Mouse (Mus musculus): ENCODE results near the gene Gm49450. TPM values are rescaled to one million over a fixed set of nuclear protein-coding genes. Genes with fewer than 3 reads are reported as not detected.
"Not testable (repeated sequence)": the region's sequence is repeated elsewhere in the genome, so short reads cannot be mapped to it uniquely, and the experiment has no call there.

The Gm49450 gene
- polyA plus RNA-seq, 1 experiment = 2.3 TPM

DNA sequence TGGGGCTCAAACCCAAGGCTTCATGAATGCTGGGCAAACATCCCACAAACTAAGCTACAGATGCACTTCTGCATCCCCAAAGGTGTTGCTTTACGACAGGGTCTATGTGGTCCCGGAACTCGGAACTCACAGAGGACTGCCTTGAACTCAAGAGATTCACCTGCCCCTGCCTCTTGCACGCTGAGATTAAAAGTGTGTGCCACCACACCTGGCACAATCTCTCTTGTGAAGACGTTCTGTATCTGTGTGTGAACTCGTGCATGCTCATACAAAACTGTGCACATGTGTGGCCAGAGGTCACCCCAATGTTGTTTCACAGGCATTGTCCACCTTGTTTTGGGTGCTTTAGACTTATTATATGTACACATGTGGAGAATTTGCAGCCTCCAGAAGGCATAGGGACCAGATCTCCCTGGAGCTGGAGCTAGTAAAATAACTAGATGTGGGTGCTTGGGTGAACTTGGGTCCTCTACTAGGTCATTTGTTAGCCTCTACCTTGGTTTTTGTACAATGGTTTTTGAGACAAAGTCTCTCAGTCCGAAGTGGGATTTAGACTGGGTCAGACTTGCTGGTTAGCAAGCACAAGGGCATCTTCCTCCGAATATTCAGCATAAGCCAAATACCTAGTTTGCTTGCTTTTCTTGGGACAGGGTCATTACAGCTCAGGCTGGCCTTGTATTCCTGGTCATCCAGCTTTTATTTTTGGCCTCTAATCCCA, 23.2 kb downstream of the Gm49450 start:
- no peak for TF ChIP-seq POLR2A (IDR thresholded peaks at IDR 0.05; ENCODE audit: control insufficient read depth, low read depth, low read length)
- Histone ChIP-seq H3K27me3 (ENCODE audit: control insufficient read depth, insufficient read depth, low read length) (no peaks in the 10 kb centered on the region), H3K4me1 (ENCODE audit: control insufficient read depth, insufficient read depth, low read length) (peaks cover 3% of the 10 kb centered on the region), H3K27ac (ENCODE audit: control insufficient read depth, insufficient read depth, low read depth, low read length) (no peak overlapping the region), H3K36me3 (ENCODE audit: control insufficient read depth, insufficient read depth, low read length) (no peaks in the 10 kb centered on the region; the same call in 1 of the 2 replicates), H3K4me3 (ENCODE audit: control insufficient read depth, low read depth, low read length) (no peak overlapping the region)

DNA sequence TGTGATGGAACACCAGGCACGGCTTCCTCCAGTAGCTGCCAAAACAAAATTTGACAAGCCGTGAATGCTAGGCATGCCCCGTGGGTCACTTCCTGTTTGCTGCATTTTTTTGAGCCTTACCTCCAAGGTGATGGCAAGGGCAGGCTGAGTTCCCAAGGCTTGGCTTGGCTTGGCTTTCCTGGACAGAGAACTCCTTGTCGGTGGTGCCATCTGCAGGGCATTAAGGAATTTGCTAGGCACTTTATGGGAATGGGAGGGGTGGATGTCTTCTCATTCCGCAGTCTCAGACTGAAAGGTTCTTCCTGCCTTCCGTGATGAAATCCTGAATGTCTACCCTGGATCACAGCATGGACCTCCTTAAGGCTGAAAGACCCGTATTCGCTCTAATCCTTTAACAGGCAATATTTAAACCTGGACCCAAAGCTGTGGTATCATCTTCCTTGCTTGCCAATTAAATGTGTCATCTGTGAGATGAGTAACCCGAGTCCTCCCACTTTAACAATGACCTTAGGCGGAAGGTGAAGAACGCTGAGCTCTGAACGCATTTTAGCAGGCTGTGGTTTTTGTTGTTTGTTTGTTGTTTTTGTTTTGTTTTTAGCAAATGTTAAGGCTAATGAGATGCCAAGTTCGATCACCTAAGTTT, 24.6 kb downstream of the Gm49450 start:
- Histone ChIP-seq H3K4me1 (ENCODE audit: control insufficient read depth, insufficient read depth, low read length) (peaks cover 3% of the 10 kb centered on the region), H3K27ac (ENCODE audit: control insufficient read depth, insufficient read depth, low read depth, low read length) (no peak overlapping the region), H3K4me3 (ENCODE audit: control insufficient read depth, low read depth, low read length) (no peak overlapping the region), H3K36me3 (ENCODE audit: control insufficient read depth, insufficient read depth, low read length) (no peaks in the 10 kb centered on the region; the same call in 1 of the 2 replicates), H3K27me3 (ENCODE audit: control insufficient read depth, insufficient read depth, low read length) (no peaks in the 10 kb centered on the region)
- TF ChIP-seq CTCF (IDR thresholded peaks at IDR 0.05; ENCODE audit: control insufficient read depth, insufficient read depth, insufficient replicate concordance, low read depth, low read length) (peak; percentile 39; the same call in 1 of the 2 replicates), POLR2A (IDR thresholded peaks at IDR 0.05; ENCODE audit: control insufficient read depth, low read depth, low read length) (no peak)

DNA sequence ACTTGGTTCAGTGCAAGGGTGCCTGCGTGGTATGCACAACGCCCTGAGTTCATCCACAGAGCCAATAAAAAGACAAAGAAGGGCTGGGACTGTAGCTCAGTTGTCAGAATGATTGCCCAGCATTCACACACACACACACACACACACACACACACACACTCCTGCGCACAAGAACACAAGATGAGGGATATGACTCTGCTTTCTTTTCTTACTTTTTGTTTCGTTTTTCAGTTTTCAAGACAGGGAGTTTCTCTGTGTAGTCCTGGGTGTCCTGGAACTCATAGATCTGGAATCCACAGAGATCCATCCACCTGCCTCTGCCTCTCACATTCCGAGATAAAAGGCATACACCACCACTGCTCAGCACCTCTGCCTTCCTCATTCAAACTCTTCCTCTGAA, 25.8 kb downstream of the Gm49450 start:
- Histone ChIP-seq H3K27ac (ENCODE audit: control insufficient read depth, insufficient read depth, low read depth, low read length) (no peak overlapping the region), H3K27me3 (ENCODE audit: control insufficient read depth, insufficient read depth, low read length) (no peaks in the 10 kb centered on the region), H3K36me3 (ENCODE audit: control insufficient read depth, insufficient read depth, low read length) (no peaks in the 10 kb centered on the region; the same call in 1 of the 2 replicates), H3K4me1 (ENCODE audit: control insufficient read depth, insufficient read depth, low read length) (no peaks in the 10 kb centered on the region), H3K4me3 (ENCODE audit: control insufficient read depth, low read depth, low read length) (no peak overlapping the region)
- TF ChIP-seq CTCF (IDR thresholded peaks at IDR 0.05; ENCODE audit: control insufficient read depth, insufficient read depth, insufficient replicate concordance, low read depth, low read length) = no peak
- TF ChIP-seq POLR2A (IDR thresholded peaks at IDR 0.05; ENCODE audit: control insufficient read depth, low read depth, low read length) = no peak

DNA sequence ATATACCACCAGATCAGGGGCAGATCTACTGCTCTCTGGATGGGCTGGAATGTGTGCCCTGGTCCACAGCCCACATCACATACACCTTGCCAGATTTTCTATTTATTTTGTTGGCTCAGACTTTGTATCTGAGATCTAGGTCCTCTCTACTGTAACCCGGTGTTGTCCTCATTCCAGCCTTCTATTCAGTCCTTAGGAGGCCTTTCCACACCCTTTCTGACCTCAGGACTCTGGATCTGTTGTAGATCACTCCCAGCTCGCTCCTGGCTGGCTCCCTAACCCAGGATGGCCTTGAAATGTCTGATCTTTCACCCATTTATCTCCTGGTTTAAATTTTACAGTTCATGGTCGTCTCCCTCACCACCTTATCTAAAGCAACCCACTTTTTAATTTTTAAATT, 28.7 kb downstream of the Gm49450 start:
- TF ChIP-seq POLR2A (IDR thresholded peaks at IDR 0.05; ENCODE audit: control insufficient read depth, low read depth, low read length) = no peak
- no peak for TF ChIP-seq CTCF (IDR thresholded peaks at IDR 0.05; ENCODE audit: control insufficient read depth, insufficient read depth, insufficient replicate concordance, low read depth, low read length)
- no peaks in the 10 kb centered on the region for H3K27me3 ChIP-seq (ENCODE audit: control insufficient read depth, insufficient read depth, low read length)
- no peak overlapping the region for H3K4me3 ChIP-seq (ENCODE audit: control insufficient read depth, low read depth, low read length)
- peaks cover 2% of the 10 kb centered on the region; the same call in 1 of the 2 replicates for H3K4me1 ChIP-seq (ENCODE audit: control insufficient read depth, insufficient read depth, low read length)
- no peaks in the 10 kb centered on the region for H3K36me3 ChIP-seq (ENCODE audit: control insufficient read depth, insufficient read depth, low read length)
- no peak overlapping the region for H3K27ac ChIP-seq (ENCODE audit: control insufficient read depth, insufficient read depth, low read depth, low read length)

DNA sequence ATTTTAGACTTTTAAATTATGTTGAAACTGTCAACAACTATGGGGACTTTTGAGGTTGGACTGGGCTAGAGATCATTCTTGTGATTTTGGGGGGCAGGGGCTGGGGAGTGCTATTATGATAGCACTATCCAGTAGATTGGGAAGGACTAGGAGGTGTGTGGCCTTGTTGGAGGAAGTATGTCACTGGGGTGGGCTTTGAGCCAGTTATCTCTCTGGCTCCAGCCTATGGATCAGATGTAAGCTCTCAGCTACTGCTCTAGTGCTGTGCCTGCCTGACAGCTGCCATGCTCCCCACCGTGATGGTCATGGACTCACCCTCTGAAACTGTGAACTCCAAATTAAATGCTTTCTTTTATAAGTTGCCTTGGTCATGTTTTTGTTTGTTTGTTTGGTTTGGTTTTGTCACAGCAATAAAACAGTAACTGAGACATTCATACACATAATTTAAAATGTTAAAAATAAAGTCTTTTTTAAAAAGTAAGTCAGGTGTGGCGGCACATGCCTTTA, 30.3 kb downstream of the Gm49450 start:
- no peaks in the 10 kb centered on the region for H3K27me3 ChIP-seq (ENCODE audit: control insufficient read depth, insufficient read depth, low read length)
- no peak overlapping the region for H3K4me3 ChIP-seq (ENCODE audit: control insufficient read depth, low read depth, low read length)
- no peaks in the 10 kb centered on the region for H3K36me3 ChIP-seq (ENCODE audit: control insufficient read depth, insufficient read depth, low read length)
- TF ChIP-seq CTCF (IDR thresholded peaks at IDR 0.05; ENCODE audit: control insufficient read depth, insufficient read depth, insufficient replicate concordance, low read depth, low read length) (no peak), POLR2A (IDR thresholded peaks at IDR 0.05; ENCODE audit: control insufficient read depth, low read depth, low read length) (no peak)
- no peak overlapping the region for H3K27ac ChIP-seq (ENCODE audit: control insufficient read depth, insufficient read depth, low read depth, low read length)
- H3K4me1 ChIP-seq (ENCODE audit: control insufficient read depth, insufficient read depth, low read length) = peaks cover 2% of the 10 kb centered on the region; the same call in 1 of the 2 replicates

DNA sequence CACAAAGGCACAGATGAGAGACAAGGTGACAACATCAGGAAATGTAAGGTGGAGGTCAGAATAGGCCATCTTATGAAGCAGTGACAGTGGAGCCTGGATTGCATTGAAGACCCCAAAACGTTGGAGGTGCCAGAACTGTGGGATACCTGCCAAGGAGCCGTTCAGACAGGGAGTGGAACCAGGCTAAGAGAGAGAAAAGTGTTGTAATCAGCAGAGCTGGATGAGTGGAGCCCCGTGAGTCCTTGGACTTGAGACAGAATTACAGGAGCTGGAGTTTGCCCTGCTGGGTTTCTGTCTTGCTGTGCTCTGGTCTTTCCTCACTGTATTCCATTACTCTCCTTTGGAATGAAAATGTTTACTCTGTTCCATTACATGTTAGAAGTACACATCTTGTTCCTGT, 30.8 kb downstream of the Gm49450 start:
- no peak overlapping the region for H3K4me3 ChIP-seq (ENCODE audit: control insufficient read depth, low read depth, low read length)
- H3K27me3 ChIP-seq (ENCODE audit: control insufficient read depth, insufficient read depth, low read length) = no peaks in the 10 kb centered on the region
- H3K36me3 ChIP-seq (ENCODE audit: control insufficient read depth, insufficient read depth, low read length) = no peaks in the 10 kb centered on the region
- TF ChIP-seq POLR2A (IDR thresholded peaks at IDR 0.05; ENCODE audit: control insufficient read depth, low read depth, low read length) = no peak
- TF ChIP-seq CTCF (IDR thresholded peaks at IDR 0.05; ENCODE audit: control insufficient read depth, insufficient read depth, insufficient replicate concordance, low read depth, low read length) = no peak
- no peak overlapping the region for H3K27ac ChIP-seq (ENCODE audit: control insufficient read depth, insufficient read depth, low read depth, low read length)
- peaks cover 2% of the 10 kb centered on the region; the same call in 1 of the 2 replicates for H3K4me1 ChIP-seq (ENCODE audit: control insufficient read depth, insufficient read depth, low read length)

DNA sequence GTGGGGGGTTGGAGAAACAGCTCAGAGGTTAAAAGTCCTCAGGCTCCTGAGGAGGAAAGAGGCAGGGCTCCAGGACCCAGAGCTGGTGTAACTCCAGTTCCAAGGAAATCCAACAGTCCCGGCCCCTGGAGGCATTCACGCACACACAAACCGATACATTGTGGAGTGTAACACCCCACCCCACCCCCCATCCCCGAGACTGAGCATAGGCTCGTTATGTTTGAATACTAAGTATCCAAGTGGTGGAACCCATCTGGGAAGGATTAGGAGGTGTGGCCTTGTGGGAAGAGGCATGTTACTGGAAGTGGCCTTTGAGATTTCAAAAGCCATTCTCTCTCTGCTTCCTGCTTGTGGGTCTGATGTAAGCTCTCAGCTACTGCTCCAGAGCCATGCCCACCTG, 31.8 kb downstream of the Gm49450 start:
- TF ChIP-seq POLR2A (IDR thresholded peaks at IDR 0.05; ENCODE audit: control insufficient read depth, low read depth, low read length) = no peak
- TF ChIP-seq CTCF (IDR thresholded peaks at IDR 0.05; ENCODE audit: control insufficient read depth, insufficient read depth, insufficient replicate concordance, low read depth, low read length) = no peak
- H3K27me3 ChIP-seq (ENCODE audit: control insufficient read depth, insufficient read depth, low read length) = no peaks in the 10 kb centered on the region
- H3K4me3 ChIP-seq (ENCODE audit: control insufficient read depth, low read depth, low read length) = no peak overlapping the region
- no peak overlapping the region for H3K27ac ChIP-seq (ENCODE audit: control insufficient read depth, insufficient read depth, low read depth, low read length)
- no peaks in the 10 kb centered on the region for H3K36me3 ChIP-seq (ENCODE audit: control insufficient read depth, insufficient read depth, low read length)
- peaks cover 2% of the 10 kb centered on the region; the same call in 1 of the 2 replicates for H3K4me1 ChIP-seq (ENCODE audit: control insufficient read depth, insufficient read depth, low read length)

DNA sequence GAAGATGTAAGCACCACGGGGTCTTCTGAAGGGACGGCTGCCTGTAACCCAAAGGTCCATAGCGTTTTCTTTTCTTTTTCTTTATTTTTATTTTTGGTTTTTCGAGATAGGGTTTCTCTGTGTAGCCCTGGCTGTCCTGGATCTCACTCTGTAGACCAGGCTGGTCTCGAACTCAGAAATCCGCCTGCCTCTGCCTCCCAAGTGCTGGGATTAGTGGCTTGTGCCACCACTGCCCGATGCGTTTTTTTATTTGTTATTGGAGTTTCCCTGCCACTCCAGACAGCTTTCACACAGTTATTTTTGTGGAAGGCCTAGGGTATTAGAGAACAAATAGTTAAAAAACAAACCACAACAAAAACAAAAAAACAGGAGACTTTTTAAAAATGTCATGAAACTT, 34.9 kb downstream of the Gm49450 start:
- peak overlapping the region; percentile 97 for H3K4me3 ChIP-seq (ENCODE audit: control insufficient read depth, low read depth, low read length)
- not testable (repeated sequence) for H3K27me3 ChIP-seq (ENCODE audit: control insufficient read depth, insufficient read depth, low read length); H3K4me1 ChIP-seq (ENCODE audit: control insufficient read depth, insufficient read depth, low read length); H3K36me3 ChIP-seq (ENCODE audit: control insufficient read depth, insufficient read depth, low read length)
- H3K27ac ChIP-seq (ENCODE audit: control insufficient read depth, insufficient read depth, low read depth, low read length) = peak overlapping the region; percentile 85

All from testis, adult 2 months (tissue).